Mouse (Mus musculus): ENCODE measurements around the gene Plod3. TPM values are rescaled to one million over a fixed set of nuclear protein-coding genes. Genes with fewer than 3 reads are reported as not detected.

Plod3 gene
- polyA plus RNA-seq, 1 experiment, result 120 TPM

DNA sequence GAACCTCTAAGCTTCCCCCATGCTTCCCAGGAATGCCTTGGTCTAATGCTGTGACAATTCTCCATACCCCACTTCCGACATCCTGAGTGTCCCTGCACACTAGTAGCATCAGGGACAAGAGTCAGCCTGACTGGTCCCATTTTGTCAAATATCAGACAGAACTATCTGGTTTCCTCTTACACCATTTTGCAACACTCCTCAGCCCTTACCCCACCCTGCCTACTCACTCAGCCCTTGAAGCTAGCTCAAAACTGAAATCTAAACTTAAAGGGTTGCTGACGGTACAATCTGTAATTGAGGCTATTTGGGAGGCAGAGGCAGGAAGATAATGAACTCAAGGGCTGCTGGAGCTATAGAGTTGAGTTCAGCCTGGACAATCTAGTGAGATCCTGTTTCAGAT, 7.1 kb upstream of the Plod3 start:
- Histone ChIP-seq H3K4me1 (ENCODE audit: control insufficient read depth, insufficient read depth, low read length) (no peaks in the 10 kb centered on the region), H3K4me3 (ENCODE audit: insufficient read depth, low read length) (no peak overlapping the region), H3K27ac (ENCODE audit: insufficient read depth, low read length) (no peak overlapping the region)
- TF ChIP-seq CTCF (IDR thresholded peaks at IDR 0.05; ENCODE audit: borderline replicate concordance, insufficient read depth, low read length), result no peak
- no peak for TF ChIP-seq POLR2A (IDR thresholded peaks at IDR 0.05; ENCODE audit: low read depth, low read length)

DNA sequence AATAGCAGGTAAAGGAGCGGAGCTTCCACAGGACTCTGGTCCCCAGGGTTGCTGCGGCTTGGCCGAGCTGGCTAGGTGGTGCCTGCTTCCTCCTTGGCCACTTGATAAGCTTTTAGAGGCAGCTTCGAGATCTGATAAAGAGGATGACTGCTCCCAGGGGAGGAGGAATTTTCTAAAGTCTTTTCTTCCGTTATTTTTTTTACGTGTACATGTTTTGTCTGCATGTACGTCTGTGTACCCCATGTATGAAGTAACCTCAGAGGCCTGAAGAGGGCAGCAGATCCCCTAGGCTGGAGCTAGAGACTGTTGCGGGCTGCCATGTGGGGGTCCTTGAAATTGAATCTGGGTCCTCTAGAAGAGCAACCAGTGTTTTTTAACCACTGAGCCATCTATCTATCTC, 5.8 kb upstream of the Plod3 start:
- Histone ChIP-seq H3K27ac (ENCODE audit: insufficient read depth, low read length) (no peak overlapping the region), H3K4me1 (ENCODE audit: control insufficient read depth, insufficient read depth, low read length) (no peaks in the 10 kb centered on the region), H3K4me3 (ENCODE audit: insufficient read depth, low read length) (no peak overlapping the region)
- no peak for TF ChIP-seq POLR2A (IDR thresholded peaks at IDR 0.05; ENCODE audit: low read depth, low read length)
- no peak for TF ChIP-seq CTCF (IDR thresholded peaks at IDR 0.05; ENCODE audit: borderline replicate concordance, insufficient read depth, low read length)

DNA sequence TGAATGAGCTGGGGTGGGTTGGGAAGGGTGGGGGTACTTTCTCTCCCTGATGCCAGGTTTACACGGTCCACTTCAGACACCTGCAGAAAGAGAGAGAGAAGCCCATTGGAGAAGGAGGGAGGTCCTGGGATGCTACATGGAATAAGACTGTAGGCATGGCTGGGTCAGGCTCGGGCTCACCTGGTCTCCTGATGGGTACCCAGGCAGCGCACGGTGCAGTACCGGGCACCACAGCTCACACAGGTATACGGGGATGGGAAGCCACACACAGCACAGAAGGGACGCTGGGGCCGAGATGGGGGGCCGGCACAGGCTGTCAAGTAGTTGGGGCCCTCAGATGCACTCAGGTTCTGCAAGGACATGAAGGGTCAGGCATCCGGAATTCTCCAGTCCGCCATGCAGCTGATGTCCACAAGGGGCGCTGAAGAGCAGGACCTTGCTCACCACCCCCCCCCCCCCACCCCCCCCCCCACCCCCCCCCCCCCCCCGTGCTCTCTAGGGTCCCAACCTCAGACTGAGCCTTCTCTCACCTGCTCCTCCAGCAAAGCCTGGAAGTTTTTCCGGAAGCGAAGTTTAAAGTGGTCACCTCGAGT, 4.4 kb upstream of the Plod3 start:
- no peak overlapping the region for H3K27ac ChIP-seq (ENCODE audit: insufficient read depth, low read length)
- no peak overlapping the region for H3K4me3 ChIP-seq (ENCODE audit: insufficient read depth, low read length)
- TF ChIP-seq POLR2A (IDR thresholded peaks at IDR 0.05; ENCODE audit: low read depth, low read length), result no peak
- peak; percentile 68; the same call in 1 of the 2 replicates for TF ChIP-seq CTCF (IDR thresholded peaks at IDR 0.05; ENCODE audit: borderline replicate concordance, insufficient read depth, low read length)
- no peaks in the 10 kb centered on the region for H3K4me1 ChIP-seq (ENCODE audit: control insufficient read depth, insufficient read depth, low read length)

DNA sequence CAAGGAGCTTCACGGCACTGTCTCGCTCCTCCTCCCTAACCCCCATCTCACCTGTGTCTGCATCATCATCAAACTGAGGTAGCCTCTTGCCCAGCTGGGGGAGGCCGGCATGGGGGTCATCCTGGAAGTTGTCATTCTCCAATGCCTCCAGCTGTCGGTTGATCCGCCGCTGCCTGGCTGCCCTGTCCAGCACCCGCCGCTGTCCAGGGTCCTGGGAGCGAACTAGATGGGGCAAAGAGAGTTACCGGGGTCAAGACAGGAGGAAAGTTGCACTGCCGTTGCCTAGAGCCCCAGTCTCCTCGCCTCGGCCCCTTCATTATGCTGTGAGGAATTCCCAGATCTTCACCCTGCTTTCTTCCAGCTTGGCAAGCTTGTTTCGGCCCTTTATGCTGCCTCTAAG, 2.0 kb upstream of the Plod3 start:
- no peak for TF ChIP-seq CTCF (IDR thresholded peaks at IDR 0.05; ENCODE audit: borderline replicate concordance, insufficient read depth, low read length)
- no peak for TF ChIP-seq POLR2A (IDR thresholded peaks at IDR 0.05; ENCODE audit: low read depth, low read length)
- H3K4me3 ChIP-seq (ENCODE audit: insufficient read depth, low read length), result no peak overlapping the region
- H3K27ac ChIP-seq (ENCODE audit: insufficient read depth, low read length), result no peak overlapping the region
- H3K4me1 ChIP-seq (ENCODE audit: control insufficient read depth, insufficient read depth, low read length), result no peaks in the 10 kb centered on the region

DNA sequence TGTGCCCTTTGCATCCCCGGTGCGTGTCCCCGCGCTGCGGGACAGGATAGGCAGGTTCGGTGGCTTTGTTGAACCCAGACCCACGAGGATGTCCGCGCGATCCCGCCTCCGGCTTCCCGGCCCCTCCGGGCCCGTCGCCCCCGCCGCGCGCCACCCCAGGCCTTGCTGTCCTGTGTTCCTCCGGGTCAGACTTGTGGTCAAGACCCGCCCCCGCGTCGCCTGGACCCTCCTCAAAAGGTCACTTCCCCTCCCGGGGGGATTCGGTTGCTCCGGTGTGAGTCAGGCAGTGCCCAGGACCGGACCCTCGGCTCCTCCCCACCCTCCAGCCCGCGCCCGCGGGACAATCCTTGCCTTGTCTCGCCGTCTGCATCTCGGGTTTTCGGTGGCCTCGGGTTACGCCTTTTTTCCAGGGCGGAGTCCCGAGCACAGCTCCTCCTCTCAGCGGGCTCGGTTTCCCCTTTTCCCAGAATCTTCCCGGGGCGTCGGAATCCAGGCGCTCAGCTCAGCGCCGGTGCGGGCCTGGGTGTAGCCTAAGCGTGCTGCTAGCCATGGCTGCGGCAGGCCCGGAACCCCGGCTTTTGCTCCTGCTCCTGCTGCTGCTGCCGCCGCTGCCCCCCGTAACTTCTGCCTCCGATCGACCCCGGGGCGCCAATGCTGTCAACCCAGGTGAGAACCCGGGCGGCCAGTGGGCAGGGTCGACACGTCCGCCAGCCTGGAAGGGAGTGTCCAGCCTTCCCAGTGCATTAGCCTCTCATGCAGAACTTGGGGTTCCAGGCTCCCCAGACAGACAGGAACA, 517 bp downstream of the Plod3 start:
- Histone ChIP-seq H3K27ac (ENCODE audit: insufficient read depth, low read length) (peak overlapping the region; percentile 84), H3K4me1 (ENCODE audit: control insufficient read depth, insufficient read depth, low read length) (no peaks in the 10 kb centered on the region), H3K4me3 (ENCODE audit: insufficient read depth, low read length) (peak overlapping the region; percentile 81)
- TF ChIP-seq POLR2A (IDR thresholded peaks at IDR 0.05; ENCODE audit: low read depth, low read length) (peak; percentile 82), CTCF (IDR thresholded peaks at IDR 0.05; ENCODE audit: borderline replicate concordance, insufficient read depth, low read length) (no peak)

DNA sequence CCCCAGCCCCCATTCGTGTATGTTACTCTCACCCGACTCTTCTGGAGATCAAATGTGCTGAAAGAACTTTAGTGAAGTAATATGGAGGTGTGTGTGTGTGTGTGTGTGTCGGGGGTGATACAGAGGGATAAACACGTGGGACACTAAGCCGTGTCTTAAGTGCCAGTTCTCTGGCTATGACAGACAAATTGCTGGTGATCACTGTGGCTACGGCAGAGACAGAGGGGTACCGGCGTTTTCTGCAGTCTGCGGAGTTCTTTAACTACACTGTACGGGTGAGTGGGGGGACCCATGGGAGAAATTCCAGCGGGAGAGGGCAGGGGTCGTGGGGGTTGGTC, 1.1 kb downstream of the Plod3 start, which contains the start of gene Znhit1:
TSS of gene Znhit1 (minus strand) at position 88 of the 338 bp plus-strand sequence.
- peak within 1 kb of the TSS; percentile 84 for H3K27ac ChIP-seq (ENCODE audit: insufficient read depth, low read length)
- H3K4me3 ChIP-seq (ENCODE audit: insufficient read depth, low read length), result peak within 1 kb of the TSS; percentile 81
- TF ChIP-seq POLR2A (IDR thresholded peaks at IDR 0.05; ENCODE audit: low read depth, low read length) (no peak), CTCF (IDR thresholded peaks at IDR 0.05; ENCODE audit: borderline replicate concordance, insufficient read depth, low read length) (no peak)
- H3K4me1 ChIP-seq (ENCODE audit: control insufficient read depth, insufficient read depth, low read length), result no peaks in the 10 kb centered on the region

DNA sequence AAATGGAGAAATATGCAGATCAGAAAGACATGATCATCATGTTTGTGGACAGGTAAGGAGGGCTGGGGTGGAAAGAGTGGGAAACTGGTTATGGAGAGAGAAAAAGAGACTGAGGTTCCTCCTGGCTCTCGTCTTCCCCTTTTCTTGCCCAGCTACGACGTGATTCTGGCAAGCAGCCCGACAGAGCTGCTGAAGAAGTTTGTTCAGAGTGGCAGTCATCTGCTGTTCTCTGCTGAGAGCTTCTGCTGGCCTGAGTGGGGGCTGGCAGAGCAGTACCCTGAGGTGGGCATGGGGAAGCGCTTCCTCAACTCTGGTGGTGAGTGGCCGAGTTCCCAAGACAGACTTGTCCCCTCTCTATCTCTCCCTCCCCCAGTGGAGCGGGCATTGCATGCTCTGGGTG, 1.6 kb downstream of the Plod3 start:
- TF ChIP-seq CTCF (IDR thresholded peaks at IDR 0.05; ENCODE audit: borderline replicate concordance, insufficient read depth, low read length), result no peak
- TF ChIP-seq POLR2A (IDR thresholded peaks at IDR 0.05; ENCODE audit: low read depth, low read length), result no peak
- Histone ChIP-seq H3K4me1 (ENCODE audit: control insufficient read depth, insufficient read depth, low read length) (no peaks in the 10 kb centered on the region), H3K27ac (ENCODE audit: insufficient read depth, low read length) (no peak overlapping the region), H3K4me3 (ENCODE audit: insufficient read depth, low read length) (peak overlapping the region; percentile 81)

DNA sequence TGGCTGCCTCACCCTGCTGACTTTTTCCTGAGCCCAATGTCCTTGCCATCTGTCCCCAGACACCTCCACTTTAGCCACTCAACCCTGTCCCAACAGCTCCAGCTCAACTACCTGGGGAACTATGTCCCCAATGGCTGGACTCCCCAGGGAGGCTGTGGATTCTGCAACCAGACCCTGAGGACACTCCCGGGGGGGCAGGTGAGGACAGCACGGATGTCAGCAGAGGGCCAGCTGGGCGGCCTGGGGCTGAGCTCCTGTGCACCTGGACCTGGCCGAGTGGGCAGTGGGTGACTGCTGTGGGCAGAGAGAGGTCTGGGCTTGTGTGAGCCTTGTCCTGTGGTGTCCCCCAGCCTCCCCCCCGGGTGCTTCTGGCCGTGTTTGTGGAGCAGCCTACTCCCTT, 3.0 kb downstream of the Plod3 start:
- no peak overlapping the region for H3K4me3 ChIP-seq (ENCODE audit: insufficient read depth, low read length)
- TF ChIP-seq CTCF (IDR thresholded peaks at IDR 0.05; ENCODE audit: borderline replicate concordance, insufficient read depth, low read length), result no peak
- TF ChIP-seq POLR2A (IDR thresholded peaks at IDR 0.05; ENCODE audit: low read depth, low read length), result no peak
- no peak overlapping the region for H3K27ac ChIP-seq (ENCODE audit: insufficient read depth, low read length)
- no peaks in the 10 kb centered on the region for H3K4me1 ChIP-seq (ENCODE audit: control insufficient read depth, insufficient read depth, low read length)

DNA sequence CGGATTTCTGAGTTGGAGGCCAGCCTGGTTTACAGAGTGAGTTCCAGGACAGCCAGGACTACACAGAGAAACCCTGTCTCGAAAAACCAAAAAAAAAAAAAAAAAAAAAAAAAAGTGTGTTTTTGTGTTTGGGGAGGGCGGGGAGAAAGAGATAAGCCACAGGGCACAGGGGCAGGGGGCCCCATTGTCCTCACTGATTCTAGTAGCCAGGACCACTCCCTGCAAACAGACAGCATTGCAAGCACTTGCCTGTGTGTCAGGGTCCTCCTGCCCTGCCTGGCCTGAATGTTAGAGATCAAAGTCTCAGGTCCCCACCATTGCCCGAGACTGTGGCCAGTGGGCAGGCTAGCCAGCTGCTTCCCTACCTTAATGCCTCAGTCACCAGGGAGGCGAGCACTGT, 12.6 kb downstream of the Plod3 start:
- Histone ChIP-seq H3K4me1 (ENCODE audit: control insufficient read depth, insufficient read depth, low read length) (no peaks in the 10 kb centered on the region), H3K4me3 (ENCODE audit: insufficient read depth, low read length) (no peak overlapping the region), H3K27ac (ENCODE audit: insufficient read depth, low read length) (no peak overlapping the region)
- TF ChIP-seq CTCF (IDR thresholded peaks at IDR 0.05; ENCODE audit: borderline replicate concordance, insufficient read depth, low read length), result no peak
- TF ChIP-seq POLR2A (IDR thresholded peaks at IDR 0.05; ENCODE audit: low read depth, low read length), result no peak

DNA sequence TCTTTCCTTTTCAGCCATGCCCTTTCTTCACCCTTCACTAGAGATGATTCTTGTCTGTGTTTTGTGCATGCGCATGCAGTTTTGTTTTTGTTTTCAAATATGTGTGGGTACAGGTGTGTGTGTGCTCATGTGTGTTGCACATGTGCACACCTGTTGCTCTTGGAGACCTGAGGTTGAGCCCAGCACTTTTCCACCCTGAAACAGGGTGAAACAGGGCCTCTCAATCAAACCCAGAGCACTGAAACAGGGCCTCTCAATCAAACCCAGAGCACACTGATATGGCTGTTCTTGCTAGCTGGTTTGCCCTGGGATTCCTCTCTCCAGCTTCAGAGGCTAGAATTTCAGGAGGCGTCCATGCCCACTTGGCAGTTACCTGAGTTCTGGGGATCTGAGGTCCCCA, 13.8 kb downstream of the Plod3 start:
- Histone ChIP-seq H3K27ac (ENCODE audit: insufficient read depth, low read length) (no peak overlapping the region), H3K4me1 (ENCODE audit: control insufficient read depth, insufficient read depth, low read length) (no peaks in the 10 kb centered on the region), H3K4me3 (ENCODE audit: insufficient read depth, low read length) (no peak overlapping the region)
- TF ChIP-seq POLR2A (IDR thresholded peaks at IDR 0.05; ENCODE audit: low read depth, low read length), result no peak
- TF ChIP-seq CTCF (IDR thresholded peaks at IDR 0.05; ENCODE audit: borderline replicate concordance, insufficient read depth, low read length), result no peak

Measured in embryonic fibroblast, embryonic 13.5 days (primary cell).